Mouse (Mus musculus) adipose tissue, adult 10 weeks (tissue): ENCODE results near the gene B3galt5. TPM values are rescaled to one million over a fixed set of nuclear protein-coding genes. Genes with fewer than 3 reads are reported as not detected.

ENCODE experiments used
- polyA plus RNA-seq: library from polyadenylated mRNA; stranded (reverse); fragments of 350-450 nt; fragmentation: Illumina TruSeq; extraction: RNeasy Lipid Tissue Mini Kit (QIAGEN cat#74804); gene quantifications from one replicate; pipeline ENCODE4 v1.2.3, GENCODE M21; 2014; ENCODE audit warnings: low read depth, low replicate concordance

Gene B3galt5
- not detected for polyA plus RNA-seq

DNA sequence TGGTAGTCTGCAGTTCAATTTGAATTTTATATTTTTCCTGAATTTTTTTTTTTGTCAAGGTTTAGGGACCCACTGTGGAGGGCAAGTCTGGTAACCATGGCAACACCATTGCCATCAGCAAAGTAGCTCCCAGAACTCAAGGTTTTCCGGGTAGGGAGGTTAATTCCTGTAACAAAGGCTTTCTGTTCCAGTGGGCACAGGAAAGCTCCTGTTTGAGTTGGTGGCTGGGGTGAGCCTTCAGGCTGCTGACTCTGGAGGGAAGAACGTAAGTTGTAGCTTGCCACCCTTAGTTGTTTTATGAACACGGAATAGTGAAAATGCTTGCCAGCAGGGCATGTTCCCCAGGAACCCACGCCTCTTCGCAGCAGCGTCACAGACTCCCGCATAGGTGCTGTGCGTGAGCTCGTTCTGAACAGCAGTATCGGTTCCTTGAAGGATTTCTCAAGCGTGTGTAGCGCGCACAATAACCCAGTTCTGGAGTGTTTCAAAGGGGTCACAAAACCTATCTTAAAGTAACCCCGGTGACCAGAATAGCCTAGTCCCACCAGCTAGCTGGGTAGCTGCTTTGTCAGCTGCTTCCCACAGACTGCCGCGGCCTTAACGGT, at the start of gene B3galt5:
Gene B3galt5 (plus strand): TSS at position 436 of the 605 bp plus-strand sequence.

DNA sequence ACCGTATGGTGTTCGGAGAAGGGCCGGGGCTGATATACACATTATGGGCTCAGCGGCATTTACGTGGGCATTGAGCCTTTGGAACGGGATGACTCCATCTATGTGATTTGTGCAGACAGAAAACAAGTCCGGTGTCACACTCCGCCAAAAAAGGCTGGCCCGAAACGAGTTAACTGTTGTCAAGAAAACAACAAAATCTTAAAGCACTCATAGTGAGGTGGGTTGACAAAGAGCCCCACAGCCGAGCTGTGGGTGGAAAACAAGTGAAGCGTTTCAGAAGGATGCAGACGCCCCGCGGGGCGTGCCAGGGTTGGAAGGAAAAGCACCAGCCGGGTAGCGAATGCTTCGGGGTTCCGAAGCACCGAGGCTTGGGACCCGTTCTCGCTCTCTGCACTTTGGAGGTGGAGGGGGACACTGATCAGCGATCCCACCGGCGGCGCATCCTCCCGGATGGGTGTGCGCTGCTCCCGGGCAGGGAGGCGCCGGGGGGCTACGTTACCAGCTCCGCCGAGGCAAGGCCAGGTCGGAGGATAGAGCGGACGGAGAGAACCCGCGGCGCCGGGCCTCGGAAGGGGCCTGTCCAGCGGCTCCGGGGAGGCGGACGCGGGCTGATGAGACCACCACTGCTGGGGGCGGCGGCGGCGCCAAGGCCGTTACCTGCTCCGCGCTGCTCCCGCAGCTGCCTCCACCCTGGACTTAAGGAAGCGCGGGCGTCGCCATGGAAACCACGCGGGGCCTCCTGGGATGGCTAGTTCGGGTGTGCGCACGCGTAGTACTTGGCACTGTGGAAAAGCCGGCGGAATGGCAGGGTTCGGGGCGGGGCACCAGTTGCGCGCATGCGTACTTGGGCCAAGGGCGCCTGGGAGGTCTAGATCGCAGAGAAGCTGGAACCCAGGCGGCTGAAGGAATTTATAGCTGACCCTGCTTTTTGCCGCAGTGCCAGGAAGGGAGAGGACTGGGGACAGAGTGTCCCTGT, 43.8 kb upstream of the B3galt5 start, which contains the start of gene Lca5l:
Gene Lca5l (minus strand): TSS at position 741 of the 976 bp plus-strand sequence.

DNA sequence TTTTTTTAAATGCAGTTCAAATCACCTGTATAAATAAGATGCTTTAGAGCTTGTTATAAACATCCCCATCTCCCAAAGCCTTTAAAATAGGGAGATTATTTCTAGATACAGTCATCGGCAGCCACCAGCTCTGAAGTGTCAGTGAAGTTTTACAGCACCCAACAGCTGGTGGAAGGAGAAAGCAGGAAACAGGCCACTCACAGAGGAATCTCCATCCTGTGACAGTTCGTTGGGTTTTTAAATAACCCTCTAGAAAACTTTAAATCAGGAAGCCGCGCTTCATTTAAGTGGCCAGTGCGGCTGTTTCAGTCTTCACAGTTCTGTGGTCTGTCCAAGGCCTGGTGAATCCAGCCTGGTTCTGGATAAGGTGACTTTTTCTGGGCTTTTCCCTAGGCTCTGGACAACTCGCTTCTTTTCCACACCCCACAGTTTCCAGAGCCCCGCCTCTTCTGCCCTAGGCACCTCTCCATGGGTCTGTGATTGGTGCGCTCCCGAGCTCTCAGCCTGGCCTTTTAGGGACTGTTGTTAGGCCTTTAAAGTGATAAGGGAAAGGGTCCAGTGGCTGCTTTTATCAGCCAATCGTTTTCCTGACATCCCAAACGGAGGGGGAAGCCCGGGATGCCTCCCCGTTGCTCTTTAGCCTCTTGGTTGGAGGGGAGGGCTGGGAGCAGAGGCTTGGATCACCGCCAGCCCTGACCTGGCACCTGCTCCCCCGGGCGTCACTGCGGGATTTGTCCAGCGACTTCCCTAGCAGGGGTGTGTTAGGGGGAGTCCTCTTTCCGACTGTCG, 35.5 kb upstream of the B3galt5 start, which contains the start of gene Sh3bgr:
Gene Sh3bgr (plus strand): TSS at position 538 of the 789 bp plus-strand sequence.

Other genes starting within 250 kb of the B3galt5 start
- gene Psmg1, start 244.8 kb upstream of the B3galt5 start, polyA plus RNA-seq, result 22.7 TPM
- 52.0 TPM for gene Brwd1, start 153.3 kb upstream of the B3galt5 start, polyA plus RNA-seq
- 157 TPM for gene Hmgn1, start 108.1 kb upstream of the B3galt5 start, polyA plus RNA-seq
- gene Wrb, start 90.4 kb upstream of the B3galt5 start, polyA plus RNA-seq, result 19.9 TPM
- 8.0 TPM for gene Lca5l, start 43.5 kb upstream of the B3galt5 start, polyA plus RNA-seq
- 13.3 TPM for gene Sh3bgr, start 35.4 kb upstream of the B3galt5 start, polyA plus RNA-seq
- gene Itgb2l, start 207.8 kb downstream of the B3galt5 start, polyA plus RNA-seq, result not detected
- gene Pcp4, start 231.8 kb downstream of the B3galt5 start, polyA plus RNA-seq, result 5.4 TPM